Mouse (Mus musculus) brain, adult 2 months (tissue): ENCODE results near the gene Gm20747.
"Not testable (repeated sequence)": the region's sequence is repeated elsewhere in the genome, so short reads cannot be mapped to it uniquely, and the experiment has no call there.

Experiments used
- DNase-seq: peaks from one replicate; pipeline ENCODE4 v3.0.0; 2011; ENCODE audit warnings: low read depth, low spot score

Gene Gm20747

DNA sequence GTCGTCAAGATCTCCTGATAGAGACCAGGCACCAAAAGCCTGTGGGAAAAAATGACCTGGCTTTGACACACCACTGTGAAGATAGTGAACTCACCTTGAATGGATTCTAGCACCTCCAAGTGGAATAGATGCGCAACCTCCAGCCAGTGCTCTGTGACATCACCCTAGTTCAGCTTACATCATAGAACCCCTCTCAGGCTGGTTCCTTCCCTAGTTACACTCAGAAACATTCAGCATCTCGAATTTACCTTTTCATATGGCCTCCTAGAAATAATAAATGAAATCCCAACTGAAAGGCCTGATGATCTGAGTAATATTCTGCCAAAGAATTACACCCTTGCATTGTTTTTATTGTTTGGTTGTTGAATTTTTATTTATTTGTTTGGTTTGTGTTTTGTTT, at the start of gene Gm20747:
Gene Gm20747, minus strand, starts transcription at position 101 of the 400 bp plus-strand sequence.
- not testable (repeated sequence) for DNase-seq
